Mouse (Mus musculus): Measurements from ENCODE around the gene Pdlim1. TPM values are rescaled to one million over a fixed set of nuclear protein-coding genes. Genes with fewer than 3 reads are reported as not detected.
"Not testable (repeated sequence)": the region's sequence is repeated elsewhere in the genome, so short reads cannot be mapped to it uniquely, and the experiment has no call there.

Gene Pdlim1
- polyA plus RNA-seq, 1 experiment from 2014 or later, result 80.4 TPM

DNA sequence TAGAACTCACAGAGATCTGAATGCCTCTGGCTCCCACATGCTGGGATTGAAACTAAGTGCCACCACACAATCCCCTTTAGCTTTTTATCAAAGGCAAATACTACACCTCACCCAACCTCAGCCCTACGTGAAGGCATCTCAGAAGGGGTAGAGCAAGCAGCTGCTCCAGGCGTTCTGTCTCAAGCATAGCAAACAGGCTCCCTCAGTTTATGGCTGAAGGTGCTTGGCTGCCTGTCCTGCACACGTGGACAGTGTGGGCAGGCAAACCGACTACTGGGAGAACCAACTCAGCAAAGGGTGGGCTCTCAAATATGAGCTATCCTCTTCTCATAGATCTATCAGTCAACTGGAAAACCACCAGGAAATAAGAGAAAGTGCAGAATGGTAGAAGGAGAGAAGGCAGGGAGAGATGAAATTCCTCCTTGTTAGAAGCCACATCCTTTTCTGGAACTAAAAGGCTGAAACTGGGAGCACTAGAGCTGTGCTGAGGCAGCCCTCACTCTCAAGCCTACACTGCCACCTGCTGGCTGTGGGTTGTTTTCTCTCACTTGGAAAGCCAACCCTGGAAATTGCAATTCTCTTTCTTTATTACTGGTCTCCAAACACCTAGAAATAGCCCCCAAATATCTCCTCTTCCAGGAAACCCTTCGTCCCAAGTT, 46.4 kb downstream of the Pdlim1 start:
- DNase-seq, result peak; percentile 80
- no peaks in the 10 kb centered on the region for H3K9me3 ChIP-seq (ENCODE audit: low read length)
- no peak overlapping the region for H3K4me2 ChIP-seq (ENCODE audit: low read depth, low read length)
- peaks cover 4% of the 10 kb centered on the region; the same call in 1 of the 2 replicates for H3K4me1 ChIP-seq (ENCODE audit: insufficient read depth)
- H3K4me3 ChIP-seq (ENCODE audit: low read depth, low read length), result no peak overlapping the region
- no peaks in the 10 kb centered on the region for H3K27me3 ChIP-seq (ENCODE audit: insufficient read depth, low read length)
- H3K27ac ChIP-seq (ENCODE audit: low read depth), result no peak overlapping the region
- peaks cover 9% of the 10 kb centered on the region; the same call in 1 of the 2 replicates for H3K36me3 ChIP-seq (replicated peaks; ENCODE audit: insufficient read depth, low read length)
- peak; percentile 85 for TF ChIP-seq CTCF (IDR thresholded peaks at IDR 0.05; ENCODE audit: low read depth)
- no peak for TF ChIP-seq EP300 (IDR thresholded peaks at IDR 0.05; ENCODE audit: low read depth)
- no peak overlapping the region for H3K9ac ChIP-seq (replicated peaks)
- WGBS (ENCODE audit: insufficient replicate concordance), result 71% methylated on average over 5 of the region's 5 CpGs
- ATAC-seq, result peak; percentile 63

- not testable (repeated sequence) for H3K4me1 ChIP-seq (ENCODE audit: insufficient read depth); DNase-seq; H3K27me3 ChIP-seq (ENCODE audit: insufficient read depth, low read length); H3K36me3 ChIP-seq (replicated peaks; ENCODE audit: insufficient read depth, low read length); H3K9ac ChIP-seq (replicated peaks); H3K27ac ChIP-seq (ENCODE audit: low read depth); ATAC-seq; H3K9me3 ChIP-seq (ENCODE audit: low read length); H3K4me3 ChIP-seq (ENCODE audit: low read depth, low read length); H3K4me2 ChIP-seq (ENCODE audit: low read depth, low read length)
- WGBS (ENCODE audit: insufficient replicate concordance), result 85% methylated on average over 9 of the region's 9 CpGs
Measured at GRCm38 (mm10) chr19:40222307-40222706, 49.3 kb downstream of the Pdlim1 start.

GRCm38 (mm10) chr19:40220878-40221277, 50.8 kb downstream of the Pdlim1 start:
- peaks cover 4% of the 10 kb centered on the region; the same call in 1 of the 2 replicates for H3K4me1 ChIP-seq (ENCODE audit: insufficient read depth)
- DNase-seq (no peak), ATAC-seq (peak; percentile 15)
- H3K4me3 ChIP-seq (ENCODE audit: low read depth, low read length), result no peak overlapping the region
- H3K36me3 ChIP-seq (replicated peaks; ENCODE audit: insufficient read depth, low read length), result no peaks in the 10 kb centered on the region
- 0 out of 2 replicates have a peak overlapping the region, but pooled peaks have one; percentile 7 for H3K27ac ChIP-seq (ENCODE audit: low read depth)
- WGBS (ENCODE audit: insufficient replicate concordance), result 48% methylated on average over 5 of the region's 5 CpGs
- no peak overlapping the region for H3K9ac ChIP-seq (replicated peaks)
- H3K27me3 ChIP-seq (ENCODE audit: insufficient read depth, low read length), result no peaks in the 10 kb centered on the region
- TF ChIP-seq CTCF (IDR thresholded peaks at IDR 0.05; ENCODE audit: low read depth), result no peak
- TF ChIP-seq EP300 (IDR thresholded peaks at IDR 0.05; ENCODE audit: low read depth), result no peak
- no peaks in the 10 kb centered on the region for H3K9me3 ChIP-seq (ENCODE audit: low read length)
- no peak overlapping the region for H3K4me2 ChIP-seq (ENCODE audit: low read depth, low read length)

- not testable (repeated sequence) for DNase-seq; H3K4me1 ChIP-seq (ENCODE audit: insufficient read depth); H3K36me3 ChIP-seq (replicated peaks; ENCODE audit: insufficient read depth, low read length); H3K4me2 ChIP-seq (ENCODE audit: low read depth, low read length); H3K27me3 ChIP-seq (ENCODE audit: insufficient read depth, low read length); H3K27ac ChIP-seq (ENCODE audit: low read depth); H3K4me3 ChIP-seq (ENCODE audit: low read depth, low read length); H3K9me3 ChIP-seq (ENCODE audit: low read length); ATAC-seq; H3K9ac ChIP-seq (replicated peaks)
- WGBS (ENCODE audit: insufficient replicate concordance), result 55% methylated on average over 4 of the region's 4 CpGs
Measured at GRCm38 (mm10) chr19:40202947-40203346, 68.7 kb downstream of the Pdlim1 start.

DNA sequence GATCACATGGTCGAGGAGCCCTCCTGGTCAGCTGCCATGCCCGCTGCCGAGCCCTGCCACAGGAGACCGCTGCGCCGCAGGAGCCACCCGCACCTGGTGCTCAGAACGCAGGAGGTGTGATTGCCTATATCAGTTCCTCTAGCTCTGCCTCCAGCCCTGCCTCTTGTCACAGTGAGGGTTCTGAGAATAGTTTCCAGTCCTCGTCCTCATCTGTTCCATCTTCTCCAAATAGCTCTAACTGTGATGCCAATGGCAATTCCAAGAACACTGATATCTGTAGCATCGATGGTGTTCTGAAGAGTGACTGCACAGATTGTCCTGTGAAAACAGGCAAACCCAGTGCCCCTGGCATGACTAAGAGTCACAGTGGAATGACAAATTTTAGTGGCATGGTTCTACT, 81.0 kb downstream of the Pdlim1 start:
- Histone ChIP-seq H3K36me3 (replicated peaks; ENCODE audit: insufficient read depth, low read length) (no peaks in the 10 kb centered on the region), H3K9me3 (ENCODE audit: low read length) (no peaks in the 10 kb centered on the region), H3K27ac (ENCODE audit: low read depth) (no peak overlapping the region), H3K27me3 (ENCODE audit: insufficient read depth, low read length) (no peaks in the 10 kb centered on the region), H3K4me2 (ENCODE audit: low read depth, low read length) (no peak overlapping the region), H3K9ac (replicated peaks) (no peak overlapping the region), H3K4me3 (ENCODE audit: low read depth, low read length) (no peak overlapping the region), H3K4me1 (ENCODE audit: insufficient read depth) (no peaks in the 10 kb centered on the region)
- WGBS (ENCODE audit: insufficient replicate concordance), result 87% methylated on average over 10 of the region's 10 CpGs
- no peak for TF ChIP-seq EP300 (IDR thresholded peaks at IDR 0.05; ENCODE audit: low read depth)
- TF ChIP-seq CTCF (IDR thresholded peaks at IDR 0.05; ENCODE audit: low read depth), result no peak
- DNase-seq (no peak), ATAC-seq (no peak)

DNA sequence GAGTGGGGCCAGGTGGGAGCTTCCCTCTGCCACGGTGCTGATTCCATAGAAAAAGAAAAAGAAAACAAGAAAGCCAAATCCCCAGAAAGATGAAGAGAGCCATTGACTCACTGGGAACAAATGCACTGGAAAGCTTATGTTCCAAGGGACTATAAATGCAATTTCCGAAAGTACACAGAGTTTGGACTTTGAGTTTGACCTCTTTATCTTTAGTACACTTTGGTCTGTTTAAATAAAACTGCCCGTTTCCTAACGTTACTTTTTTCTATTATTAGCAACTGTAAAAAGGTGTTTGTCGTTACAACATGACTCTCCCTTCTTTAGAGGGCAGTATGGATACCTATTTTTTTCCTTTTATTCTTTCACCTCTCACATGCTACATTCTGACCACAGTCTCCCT, 84.5 kb downstream of the Pdlim1 start, which contains the start of gene Cyp2c70:
Gene Cyp2c70, minus strand, starts transcription at position 174 of the 400 bp plus-strand sequence.
- H3K27ac ChIP-seq (ENCODE audit: low read depth), result peak within 1 kb of the TSS; percentile 58

More for the DNA sequence above, 84.5 kb downstream of the Pdlim1 start, which contains the start of gene Cyp2c70:
- no peaks in the 10 kb centered on the region for H3K27me3 ChIP-seq (ENCODE audit: insufficient read depth, low read length)
- peak within 1 kb of the TSS; percentile 35 for H3K4me3 ChIP-seq (ENCODE audit: low read depth, low read length)
- TF ChIP-seq EP300 (IDR thresholded peaks at IDR 0.05; ENCODE audit: low read depth) (peak; percentile 39; the same call in 1 of the 2 replicates), CTCF (IDR thresholded peaks at IDR 0.05; ENCODE audit: low read depth) (no peak)
- DNase-seq (no peak), ATAC-seq (peak; percentile 71)
- peak within 1 kb of the TSS; percentile 62 for H3K4me2 ChIP-seq (ENCODE audit: low read depth, low read length)
- 0 out of 2 replicates have a peak within 1 kb of the TSS, but pooled peaks have one; percentile 11 for H3K9ac ChIP-seq (replicated peaks)
- H3K4me1 ChIP-seq (ENCODE audit: insufficient read depth), result 0 out of 2 replicates have a peak, but pooled peaks cover 2% of the 10 kb centered on the region
- 44% methylated on average over 5 of the region's 5 CpGs for WGBS (ENCODE audit: insufficient replicate concordance)
- no peaks in the 10 kb centered on the region for H3K9me3 ChIP-seq (ENCODE audit: low read length)
- H3K36me3 ChIP-seq (replicated peaks; ENCODE audit: insufficient read depth, low read length), result no peaks in the 10 kb centered on the region

Data from liver, postnatal 0 days (tissue).